Mouse (Mus musculus) kidney, embryonic 15.5 days (tissue): Measurements from ENCODE around the gene Bdnf. TPM values are rescaled to one million over a fixed set of nuclear protein-coding genes. Genes with fewer than 3 reads are reported as not detected.

Source experiments
- ATAC-seq: fragments of 200-750 bp; cut with Nextera tagmentation; replicated peaks from 2 replicates; pipeline ENCODE4 v1.8.0; 2017; ENCODE audit warnings: moderate TSS enrichment; ENCODE audit not compliant: low FRiP score
- H3K27ac ChIP-seq: fragments of 300-500 bp; sonication (generic); 2 replicates; pipeline ENCODE4 v1.5.1; 2015; ENCODE audit warnings: mild to moderate bottlenecking, inconsistent platforms
- H3K27me3 ChIP-seq: fragments of 300-500 bp; sonication (generic); 2 replicates; pipeline ENCODE4 v1.6.1; 2015; ENCODE audit warnings: inconsistent platforms
- H3K36me3 ChIP-seq: fragments of 300-500 bp; sonication (generic); 2 replicates; pipeline ENCODE4 v1.6.1; 2015; ENCODE audit warnings: inconsistent platforms
- H3K4me1 ChIP-seq: fragments of 300-500 bp; sonication (generic); 2 replicates; pipeline ENCODE4 v1.6.1; 2015; ENCODE audit warnings: inconsistent platforms
- H3K4me2 ChIP-seq: fragments of 300-500 bp; sonication (generic); 2 replicates; pipeline ENCODE4 v1.6.1; 2015; ENCODE audit warnings: moderate library complexity, mild to moderate bottlenecking, inconsistent platforms
- H3K4me3 ChIP-seq: fragments of 300-500 bp; sonication (generic); replicated peaks from 2 replicates; pipeline ENCODE4 v1.5.1; 2015; ENCODE audit warnings: mild to moderate bottlenecking, inconsistent platforms
- H3K9ac ChIP-seq: fragments of 300-500 bp; sonication (generic); 2 replicates; pipeline ENCODE4 v1.6.1; 2015; ENCODE audit warnings: mild to moderate bottlenecking, inconsistent platforms
- H3K9me3 ChIP-seq: fragments of 300-500 bp; sonication (generic); replicated peaks from 2 replicates; pipeline ENCODE4 v1.6.1; 2016; ENCODE audit warnings: inconsistent platforms
- WGBS: fragments of 180-500 bp; shearing (Covaris S2); methylation state at CpG from one replicate; pipeline ENCODE4 v1.1.7; 2015; ENCODE audit warnings: mixed read lengths; 5-methylcytosine and 5-hydroxymethylcytosine counted together
- polyA plus RNA-seq: library from polyadenylated mRNA; unstranded; fragments of >200 nt; fragmentation: Nextera tagmentation; extraction: Ambion mirVana; gene quantifications from 2 replicates; pipeline ENCODE4 v1.2.1, GENCODE M21; 2015

Gene Bdnf
- polyA plus RNA-seq, 1 experiment from 2014 or later: 1.1 TPM

- Histone ChIP-seq H3K27me3 (no peaks in the 10 kb centered on the region), H3K36me3 (no peaks in the 10 kb centered on the region), H3K4me1 (0 out of 2 replicates have a peak, but pooled peaks cover 4% of the 10 kb centered on the region), H3K4me3 (no peak overlapping the region), H3K4me2 (no peak overlapping the region), H3K27ac (no peak overlapping the region), H3K9ac (no peak overlapping the region), H3K9me3 (no peaks in the 10 kb centered on the region)
- no peak for ATAC-seq
Observed at GRCm38 (mm10) chr2:109748412-109748811, 73.9 kb downstream of the Bdnf start.

- ATAC-seq: no peak
- Histone ChIP-seq H3K9me3 (no peaks in the 10 kb centered on the region), H3K36me3 (no peaks in the 10 kb centered on the region), H3K4me3 (no peak overlapping the region), H3K9ac (no peak overlapping the region), H3K4me1 (0 out of 2 replicates have a peak, but pooled peaks cover under 1% of the 10 kb centered on the region), H3K27me3 (no peaks in the 10 kb centered on the region), H3K4me2 (no peak overlapping the region), H3K27ac (no peak overlapping the region)
- 72% methylated on average over 4 of the region's 4 CpGs for WGBS
Observed at GRCm38 (mm10) chr2:109748815-109749214, 74.3 kb downstream of the Bdnf start.

GRCm38 (mm10) chr2:109749964-109750363 is 75.5 kb downstream of the Bdnf start:
- no peak for ATAC-seq
- Histone ChIP-seq H3K4me2 (no peak overlapping the region), H3K36me3 (no peaks in the 10 kb centered on the region), H3K9ac (no peak overlapping the region), H3K9me3 (no peaks in the 10 kb centered on the region), H3K4me3 (no peak overlapping the region), H3K27ac (no peak overlapping the region), H3K27me3 (no peaks in the 10 kb centered on the region), H3K4me1 (no peaks in the 10 kb centered on the region)

GRCm38 (mm10) chr2:109750484-109750883 is 76.0 kb downstream of the Bdnf start:
- WGBS: 86% methylated on average over 1 of the region's 1 CpGs
- H3K4me1 ChIP-seq: no peaks in the 10 kb centered on the region
- H3K9me3 ChIP-seq: no peaks in the 10 kb centered on the region
- no peak for ATAC-seq
- H3K4me2 ChIP-seq: no peak overlapping the region
- H3K9ac ChIP-seq: no peak overlapping the region
- no peak overlapping the region for H3K27ac ChIP-seq
- H3K36me3 ChIP-seq: no peaks in the 10 kb centered on the region
- no peak overlapping the region for H3K4me3 ChIP-seq
- no peaks in the 10 kb centered on the region for H3K27me3 ChIP-seq

GRCm38 (mm10) chr2:109756305-109756704 is 81.8 kb downstream of the Bdnf start:
- Histone ChIP-seq H3K9me3 (no peaks in the 10 kb centered on the region), H3K27ac (no peak overlapping the region), H3K4me1 (no peaks in the 10 kb centered on the region), H3K36me3 (no peaks in the 10 kb centered on the region), H3K4me2 (no peak overlapping the region), H3K27me3 (no peaks in the 10 kb centered on the region), H3K4me3 (no peak overlapping the region), H3K9ac (no peak overlapping the region)
- no peak for ATAC-seq
- WGBS: 82% methylated on average over 2 of the region's 2 CpGs

GRCm38 (mm10) chr2:109766772-109767171 is 92.3 kb downstream of the Bdnf start:
- ATAC-seq: no peak
- H3K4me3 ChIP-seq: no peak overlapping the region
- H3K27me3 ChIP-seq: no peaks in the 10 kb centered on the region
- no peak overlapping the region for H3K4me2 ChIP-seq
- no peaks in the 10 kb centered on the region for H3K4me1 ChIP-seq
- 91% methylated on average over 2 of the region's 2 CpGs for WGBS
- H3K9ac ChIP-seq: no peak overlapping the region
- no peak overlapping the region for H3K27ac ChIP-seq
- H3K9me3 ChIP-seq: no peaks in the 10 kb centered on the region
- no peaks in the 10 kb centered on the region for H3K36me3 ChIP-seq

- no peaks in the 10 kb centered on the region for H3K4me1 ChIP-seq
- H3K27ac ChIP-seq: no peak overlapping the region
- whole genome bisulfite sequencing: 89% methylated on average over 3 of the region's 3 CpGs
- H3K4me2 ChIP-seq: no peak overlapping the region
- no peaks in the 10 kb centered on the region for H3K36me3 ChIP-seq
- H3K9me3 ChIP-seq: no peaks in the 10 kb centered on the region
- no peak overlapping the region for H3K9ac ChIP-seq
- no peak for ATAC-seq
- no peaks in the 10 kb centered on the region for H3K27me3 ChIP-seq
- H3K4me3 ChIP-seq: no peak overlapping the region
Observed at GRCm38 (mm10) chr2:109768814-109769213, 94.3 kb downstream of the Bdnf start.

- 33% methylated on average over 6 of the region's 6 CpGs for WGBS
- Histone ChIP-seq H3K4me2 (no peak overlapping the region), H3K4me3 (no peak overlapping the region), H3K27ac (no peak overlapping the region), H3K9me3 (no peaks in the 10 kb centered on the region), H3K4me1 (no peaks in the 10 kb centered on the region), H3K27me3 (no peaks in the 10 kb centered on the region), H3K36me3 (no peaks in the 10 kb centered on the region), H3K9ac (no peak overlapping the region)
- 0 out of 2 replicates have a peak, but pooled peaks have one; percentile 52 for ATAC-seq
Observed at GRCm38 (mm10) chr2:109776374-109776773, 101.9 kb downstream of the Bdnf start.

Other genes starting within 250 kb of the Bdnf start
- gene Lin7c, start 216.2 kb downstream of the Bdnf start, polyA plus RNA-seq: 69.3 and 76.4 TPM in 2 replicates
- gene Lgr4, start 242.9 kb downstream of the Bdnf start, polyA plus RNA-seq: 27.8 and 28.0 TPM in 2 replicates